Mouse (Mus musculus): ENCODE results near the gene Mzf1.

DNA sequence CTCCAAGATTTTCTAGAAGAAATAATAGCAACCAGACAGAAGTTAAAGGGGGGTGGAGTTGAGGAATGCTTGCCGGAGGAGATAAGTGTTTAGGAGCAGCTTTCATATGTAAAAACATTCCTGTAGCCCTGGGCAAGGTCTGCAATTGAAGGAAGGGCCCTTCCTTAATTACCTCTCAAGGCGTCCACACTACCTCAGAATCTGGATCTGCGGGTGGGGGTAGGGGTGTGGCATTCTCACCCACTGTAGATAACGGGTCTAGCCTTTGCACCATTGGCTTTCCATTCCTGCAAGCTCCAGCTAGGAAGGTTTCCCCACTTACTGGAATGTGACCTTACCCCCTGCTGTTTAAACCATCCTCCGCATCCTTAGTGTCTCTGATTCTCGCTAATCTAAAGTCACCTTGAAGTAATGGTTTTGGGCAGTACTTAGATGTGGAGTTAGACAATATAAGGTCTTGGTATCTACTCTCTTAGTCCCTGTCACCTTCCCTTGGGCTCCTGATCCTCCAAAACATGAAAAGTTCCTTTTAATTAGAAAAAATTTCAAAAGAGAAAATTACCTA lies 40.2 kb downstream of the Mzf1 start:
- TF ChIP-seq CTCF (IDR thresholded peaks at IDR 0.05; ENCODE audit: low read depth): no peak
- no peak for TF ChIP-seq EP300 (optimal IDR thresholded peaks at IDR 0.05)
